Mouse (Mus musculus) ES-CJ7 (cell line): Measurements from ENCODE around the gene Fzd4.

Experiments used
- DNase-seq: peaks from one replicate; pipeline ENCODE4 v3.0.0; 2011; ENCODE audit warnings: low read depth, low spot score

The Fzd4 gene

DNA sequence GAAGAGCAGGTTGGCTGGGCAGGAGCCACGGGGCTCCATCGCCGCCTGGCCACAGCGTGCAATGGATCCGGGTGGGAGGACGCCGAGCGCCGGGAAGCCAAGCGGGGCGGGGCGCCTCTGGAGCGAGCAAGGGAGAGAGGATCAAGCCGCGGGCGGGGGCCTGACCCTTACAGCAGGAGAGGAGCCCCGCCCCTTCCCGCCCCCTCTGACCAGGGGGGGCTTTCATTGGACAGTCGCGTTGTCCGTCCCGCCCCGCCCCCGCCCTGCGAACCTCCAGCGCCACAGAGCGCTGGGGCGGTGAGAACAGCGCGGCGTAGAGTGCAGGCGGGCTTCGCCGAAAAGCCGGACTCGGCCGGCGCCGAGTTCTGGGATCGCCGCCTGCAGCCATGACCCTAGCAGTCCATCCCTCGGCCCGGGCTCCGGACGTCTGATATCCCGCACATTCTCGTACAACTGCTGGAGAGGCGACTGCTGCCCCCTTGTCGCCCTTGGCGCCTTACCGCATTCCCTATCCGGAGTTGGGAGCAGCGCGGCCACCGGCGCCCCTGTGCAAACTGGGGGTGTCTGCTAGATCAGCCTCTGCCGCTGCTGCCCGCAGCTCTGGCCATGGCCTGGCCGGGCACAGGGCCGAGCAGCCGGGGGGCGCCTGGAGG, at the start of gene Fzd4, which contains the start of gene Tmem135:
TSS of gene Fzd4 (plus strand) at position 275 of the 653 bp plus-strand sequence.
TSS of gene Tmem135 (minus strand) at position 142 of the 653 bp plus-strand sequence.
- DNase-seq = peak; percentile 94

DNA sequence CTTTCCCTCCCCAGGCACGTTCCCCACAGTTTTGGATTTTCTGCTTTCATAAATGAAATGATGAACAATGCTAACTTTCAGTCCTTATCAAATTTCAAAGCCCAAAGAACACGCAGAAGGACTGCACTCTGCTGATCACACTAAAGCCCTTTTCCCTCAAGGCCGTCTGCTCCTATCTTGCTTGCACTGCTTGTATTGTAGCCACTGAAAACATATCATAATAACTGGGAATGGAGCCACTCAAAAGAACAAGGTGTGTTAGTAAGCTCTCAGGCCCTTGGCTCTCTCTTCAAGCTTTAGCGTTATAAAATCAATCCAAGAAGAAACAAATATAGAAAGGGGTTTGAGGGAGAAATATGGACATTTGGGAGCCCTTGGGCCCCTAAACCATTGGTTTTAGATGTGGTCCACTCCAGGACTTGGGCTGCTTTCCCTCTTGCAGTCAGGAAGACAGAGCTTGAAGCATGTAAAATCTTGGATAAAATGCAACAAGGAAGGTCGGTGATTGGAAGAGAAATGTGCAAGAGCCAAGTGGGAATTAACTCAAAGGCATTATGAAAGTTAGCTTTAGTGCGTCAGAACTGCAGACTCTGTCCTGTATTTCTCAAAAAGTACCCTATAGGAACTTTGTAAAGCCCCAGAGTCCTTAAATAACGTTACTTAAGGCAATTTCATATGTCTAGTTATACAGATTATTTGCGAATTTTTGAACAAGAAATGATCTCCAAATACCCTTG, 48.5 kb upstream of the Fzd4 start:
- DNase-seq = no peak

DNA sequence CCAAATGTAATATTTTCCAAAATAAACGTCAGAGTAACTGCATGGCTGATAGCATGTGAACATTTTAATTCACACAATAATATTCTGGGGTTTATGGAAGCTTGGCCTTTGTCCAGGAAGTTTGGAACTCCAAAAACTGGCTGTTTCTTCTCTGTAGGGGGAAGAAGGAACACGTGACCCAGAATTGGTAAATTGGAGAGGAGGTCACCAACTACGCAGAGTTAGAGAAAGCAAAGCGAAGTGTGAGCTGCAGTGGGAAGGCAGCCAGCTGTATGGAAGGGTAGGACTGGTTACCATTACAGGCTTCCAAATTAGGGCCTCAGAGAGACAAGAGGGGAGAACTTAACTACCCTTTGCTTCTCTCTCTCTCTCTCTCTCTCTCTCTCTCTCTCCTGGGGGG, 47.8 kb upstream of the Fzd4 start:
- no peak for DNase-seq

DNA sequence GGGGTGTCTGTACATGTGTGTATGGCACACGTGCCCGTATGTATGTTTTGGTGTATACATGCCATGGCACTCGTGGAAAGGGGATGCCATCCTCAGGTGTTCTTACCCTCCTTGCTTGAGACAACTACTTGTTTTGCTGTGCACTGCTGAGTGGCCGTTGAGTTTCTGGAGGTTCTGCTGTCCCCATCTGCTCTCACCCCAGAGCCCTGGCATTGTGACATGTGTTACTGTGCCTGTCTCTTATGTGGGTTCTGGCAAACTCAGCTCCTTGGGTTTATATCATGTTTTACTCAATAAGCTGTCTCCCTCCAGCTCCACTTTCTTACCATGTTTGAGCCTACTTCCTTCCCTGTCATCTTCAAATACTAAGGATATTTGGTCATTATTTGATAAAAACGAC, 40.2 kb upstream of the Fzd4 start:
- no peak for DNase-seq

DNA sequence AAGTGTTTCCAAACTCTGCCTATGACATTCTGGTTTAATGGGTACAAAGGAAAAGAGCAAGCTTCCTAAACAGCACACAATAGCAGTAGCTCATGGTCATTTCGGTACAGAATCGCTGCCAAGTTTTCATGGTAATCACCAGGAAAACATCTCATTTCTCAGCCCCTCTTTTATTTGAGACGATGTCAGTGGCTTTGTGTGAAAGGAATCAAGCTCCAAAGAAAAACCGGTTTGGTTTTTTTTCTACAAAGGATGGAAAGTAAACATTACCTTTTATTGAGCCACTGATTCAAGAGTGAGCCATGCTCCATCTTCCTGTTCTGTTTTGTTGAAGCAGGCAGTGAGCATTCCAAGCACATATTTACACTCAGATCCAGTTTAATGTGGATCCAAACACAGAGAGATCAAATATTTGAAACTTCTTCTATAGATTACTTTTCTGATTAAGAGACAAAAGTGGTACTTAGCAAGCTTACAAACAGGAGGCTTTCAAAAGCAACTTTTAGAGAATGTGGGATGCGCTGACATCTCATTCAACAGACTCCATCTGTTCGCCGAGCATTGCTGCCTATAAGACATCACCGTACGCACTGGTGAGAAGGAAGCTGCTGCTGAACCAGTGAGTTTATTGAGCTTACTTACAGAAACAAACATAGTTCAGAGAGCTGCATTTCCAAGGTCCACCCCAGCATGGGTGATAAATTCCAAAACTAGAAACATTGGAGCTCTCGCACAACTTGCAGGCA, 38.8 kb upstream of the Fzd4 start:
- no peak for DNase-seq

DNA sequence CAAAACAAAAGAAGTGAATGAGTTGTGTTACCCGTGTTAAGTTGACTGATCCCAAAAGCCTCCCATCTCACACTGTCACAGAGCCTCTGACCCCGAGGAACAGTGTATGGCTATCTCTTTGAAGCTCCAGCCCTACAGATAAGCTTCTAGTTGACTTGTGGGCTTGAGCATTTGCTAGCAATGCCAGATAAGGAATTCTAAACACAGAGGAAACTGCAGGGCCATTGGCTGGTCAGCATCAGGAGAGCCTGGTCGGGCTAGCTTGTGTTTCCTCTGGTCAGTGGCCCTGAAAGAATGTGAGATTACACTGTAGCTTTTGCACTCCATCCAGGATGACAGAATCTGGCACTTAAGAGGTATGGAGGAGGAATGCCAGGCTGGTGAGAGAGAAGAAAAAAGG, 36.5 kb upstream of the Fzd4 start:
- DNase-seq = no peak

DNA sequence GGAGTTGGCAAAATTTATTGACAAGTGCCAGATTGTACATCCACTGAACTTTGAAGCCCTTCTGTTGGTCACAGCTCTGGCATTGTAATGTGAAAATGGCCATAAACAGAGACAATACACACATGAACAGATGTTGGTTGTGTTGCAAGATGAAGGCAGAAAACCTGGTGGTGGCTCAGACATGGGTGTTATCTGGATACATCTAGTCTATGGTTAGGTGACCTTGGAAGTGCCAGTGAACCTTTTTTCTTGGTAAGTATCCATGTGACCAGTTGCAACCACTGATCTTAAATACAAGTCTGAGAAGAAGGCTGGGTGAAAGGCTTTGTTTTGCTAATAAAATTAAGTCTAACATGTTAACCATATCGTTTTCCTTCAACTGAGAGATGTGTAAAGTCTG, 34.1 kb upstream of the Fzd4 start:
- DNase-seq = no peak

DNA sequence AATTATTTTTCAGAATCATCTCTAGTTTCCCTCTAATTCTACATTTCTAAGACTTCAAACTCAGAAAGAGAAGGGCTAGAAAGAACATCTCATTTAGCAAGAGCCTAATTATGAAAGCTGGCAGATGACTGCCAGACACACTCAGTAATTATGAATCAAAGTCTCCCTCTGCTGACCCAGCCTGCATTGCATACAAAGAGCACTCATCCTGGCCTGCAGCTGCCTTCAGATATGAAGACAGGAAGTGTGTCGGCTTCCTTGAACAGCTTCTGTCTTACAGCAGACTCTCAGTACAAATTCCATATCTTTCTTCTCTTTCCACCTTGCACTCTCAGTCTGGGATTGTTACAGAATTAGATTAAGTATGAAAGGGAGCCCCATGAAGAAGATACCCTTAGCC, 33.2 kb upstream of the Fzd4 start:
- DNase-seq = no peak

DNA sequence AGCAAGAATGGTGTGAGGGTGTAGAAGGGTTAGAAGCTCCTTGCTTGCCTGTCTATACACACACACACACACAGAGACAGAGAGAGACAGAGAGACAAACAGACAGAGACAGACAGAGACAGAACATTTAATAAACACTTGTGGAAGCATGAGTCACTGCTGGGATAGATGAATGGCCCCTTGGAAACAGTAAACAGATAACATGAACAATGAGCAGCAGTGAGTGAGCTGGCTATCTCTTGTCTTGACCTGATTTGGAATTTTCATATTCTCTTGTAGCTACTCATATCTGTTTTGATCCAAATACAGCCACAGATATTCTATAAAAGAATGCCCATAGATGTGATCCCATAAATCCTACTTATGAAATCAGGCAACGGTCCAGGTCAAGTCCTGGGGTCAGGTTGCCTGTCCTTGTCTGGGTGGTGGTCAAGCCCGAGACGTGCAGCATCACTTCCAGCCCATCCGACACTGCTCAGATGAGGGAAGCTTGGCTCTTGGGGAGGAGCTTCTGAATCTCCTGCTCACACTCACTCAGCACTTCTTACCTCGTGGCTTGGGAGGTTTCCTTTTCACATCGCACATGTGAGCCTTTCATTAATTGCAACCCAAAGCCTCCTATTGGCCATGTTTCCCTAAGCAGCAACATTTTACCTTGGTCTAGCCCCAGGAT, 32.4 kb upstream of the Fzd4 start:
- no peak for DNase-seq

DNA sequence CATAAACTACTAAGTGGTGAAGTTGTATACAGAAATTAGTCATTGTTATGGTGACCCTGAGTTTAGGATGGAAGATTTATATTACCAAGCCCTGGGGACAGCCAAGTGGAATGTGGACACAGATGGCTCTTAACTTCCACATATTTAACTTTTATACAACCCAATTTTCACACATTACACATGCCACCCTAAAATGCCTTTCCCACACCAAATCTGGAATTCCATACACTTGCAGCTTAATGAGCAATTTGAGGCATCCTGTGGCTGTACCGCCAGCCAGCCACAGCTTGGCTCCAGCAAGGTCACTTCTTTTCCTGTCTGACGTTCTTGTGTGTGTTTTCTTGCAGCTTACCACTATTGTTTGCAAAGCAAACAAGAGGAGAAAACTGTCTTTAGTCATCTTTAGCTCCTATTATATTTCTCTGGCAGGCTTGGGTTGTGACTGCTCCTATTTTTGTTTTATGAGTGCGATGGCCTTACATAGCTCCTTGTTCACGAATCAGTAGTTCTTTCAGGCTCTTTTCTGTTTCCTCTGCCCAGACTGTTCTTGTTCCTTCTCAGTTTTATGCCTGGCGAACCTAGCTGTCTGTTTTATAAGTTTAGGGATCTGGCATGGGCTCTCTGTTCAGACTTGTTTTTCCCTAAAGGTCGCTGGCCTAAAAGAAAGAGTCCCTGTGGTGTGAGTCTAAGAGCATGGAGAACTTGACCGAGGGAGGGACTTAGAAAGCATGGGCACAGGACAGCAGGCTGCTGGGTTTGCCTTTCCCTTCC, 23.0 kb upstream of the Fzd4 start:
- DNase-seq = no peak

DNA sequence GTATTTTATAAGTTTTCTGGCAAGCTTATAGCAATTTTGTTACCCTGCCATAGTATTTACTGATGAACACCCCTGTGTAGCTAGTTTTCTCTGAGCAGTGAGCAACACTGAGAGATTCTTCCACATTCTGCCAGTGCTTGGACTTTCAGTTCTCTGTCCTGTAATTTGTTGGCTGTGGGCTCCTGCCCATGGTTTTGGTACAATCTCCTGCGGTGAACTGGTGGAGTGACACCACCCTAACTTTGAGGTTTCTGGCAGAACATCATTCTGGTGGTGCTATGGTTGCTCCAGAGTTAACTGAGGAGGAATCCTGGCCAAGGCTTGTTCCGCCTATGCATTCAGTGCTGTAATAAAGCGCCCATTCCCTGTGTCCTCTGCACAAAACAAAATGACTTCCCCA, 21.3 kb upstream of the Fzd4 start:
- DNase-seq = no peak

DNA sequence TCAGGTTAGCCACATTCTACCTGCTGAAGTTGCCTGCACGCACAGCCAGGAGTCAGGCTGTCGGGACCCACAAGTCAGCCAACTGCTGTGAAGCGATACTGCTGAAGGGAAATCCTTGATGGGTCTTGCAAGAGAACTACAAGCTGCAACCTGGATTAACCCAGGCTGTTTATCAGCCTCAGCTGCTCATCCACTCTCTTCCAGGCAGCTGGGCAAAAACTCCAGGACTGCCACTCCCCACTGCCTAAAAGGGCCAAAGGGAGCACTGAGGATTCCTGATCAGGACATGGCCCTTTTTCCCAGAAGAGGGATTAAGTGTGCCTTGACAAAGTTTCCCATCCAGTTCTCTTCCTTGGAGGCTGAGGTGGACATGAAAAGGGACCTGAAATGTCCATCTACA, 15.2 kb upstream of the Fzd4 start:
- no peak for DNase-seq

DNA sequence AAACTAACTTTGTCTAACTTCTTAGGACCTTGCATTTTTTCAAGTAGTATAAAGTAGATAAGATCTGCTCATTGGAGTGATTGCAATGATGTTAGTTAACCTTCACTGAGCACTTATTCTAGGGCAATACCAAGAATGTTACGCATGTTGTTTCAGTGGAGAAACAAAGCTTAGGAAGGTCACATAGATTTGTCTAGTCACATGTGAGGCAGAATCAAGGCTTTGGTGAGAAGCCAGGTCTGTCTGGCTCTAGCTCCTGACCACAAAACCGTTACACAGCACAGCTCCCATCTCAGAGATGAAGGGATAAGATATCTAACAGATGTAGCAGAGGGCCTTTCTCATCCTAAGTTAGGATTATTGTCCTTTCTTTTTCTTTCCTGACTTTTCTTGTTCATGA, 13.5 kb upstream of the Fzd4 start:
- no peak for DNase-seq

DNA sequence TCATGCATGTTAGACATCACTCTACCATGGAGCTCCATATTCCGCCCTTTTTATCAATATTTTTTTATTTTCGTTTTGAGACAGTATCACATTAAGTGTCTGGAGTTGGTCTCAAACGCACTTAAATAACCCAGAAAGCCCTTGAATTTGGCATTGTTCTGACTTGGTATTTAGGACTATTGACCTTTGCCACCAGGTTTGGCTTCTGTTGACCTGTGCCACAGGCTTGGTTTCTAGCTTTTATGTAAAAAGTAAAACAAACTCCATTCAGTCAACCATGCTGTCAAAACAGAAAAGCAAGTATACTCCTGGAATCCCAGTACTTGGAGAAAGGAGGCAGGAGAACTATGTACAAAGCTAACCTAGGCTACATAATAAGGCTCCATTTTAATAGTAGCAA, 12.9 kb upstream of the Fzd4 start:
- no peak for DNase-seq

DNA sequence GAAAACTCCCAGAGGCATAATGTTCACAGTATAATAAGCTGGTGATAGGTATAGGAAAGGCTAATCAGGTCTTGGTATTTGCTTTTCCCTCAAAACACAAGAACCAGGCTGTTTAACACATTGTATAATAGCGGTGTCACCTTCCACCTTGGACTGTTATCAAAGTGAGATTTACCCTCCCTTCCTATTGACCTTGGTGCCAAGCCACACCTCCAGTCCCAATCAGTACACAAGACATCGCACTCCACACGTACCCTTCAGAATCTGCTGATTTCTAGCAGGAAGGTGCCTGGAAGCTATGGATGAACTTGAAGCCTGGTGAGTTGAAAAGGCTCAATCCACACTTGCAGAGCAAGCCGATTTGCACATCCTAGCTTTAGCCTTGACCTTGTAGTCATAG, 12.3 kb upstream of the Fzd4 start:
- DNase-seq = peak; percentile 9

DNA sequence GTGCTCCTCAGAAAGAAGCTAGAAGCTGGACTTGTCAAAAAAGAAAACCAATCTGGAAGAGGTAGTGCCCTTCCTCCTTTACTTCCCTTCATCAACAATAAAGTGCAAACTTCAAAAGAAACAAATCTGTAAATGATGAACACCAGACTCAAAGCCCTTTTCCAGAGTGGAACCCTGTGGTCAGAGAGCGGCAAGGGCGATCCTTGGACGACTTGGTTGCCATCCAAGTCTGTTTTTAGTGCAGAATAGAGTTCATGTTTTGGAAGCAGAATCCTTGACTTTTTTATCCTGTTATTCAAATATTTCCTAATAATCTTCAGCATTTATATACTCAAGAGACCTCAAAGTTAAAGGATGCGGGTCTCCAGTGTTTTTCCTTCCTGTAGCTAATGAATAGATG, 11.8 kb upstream of the Fzd4 start:
- no peak for DNase-seq

DNA sequence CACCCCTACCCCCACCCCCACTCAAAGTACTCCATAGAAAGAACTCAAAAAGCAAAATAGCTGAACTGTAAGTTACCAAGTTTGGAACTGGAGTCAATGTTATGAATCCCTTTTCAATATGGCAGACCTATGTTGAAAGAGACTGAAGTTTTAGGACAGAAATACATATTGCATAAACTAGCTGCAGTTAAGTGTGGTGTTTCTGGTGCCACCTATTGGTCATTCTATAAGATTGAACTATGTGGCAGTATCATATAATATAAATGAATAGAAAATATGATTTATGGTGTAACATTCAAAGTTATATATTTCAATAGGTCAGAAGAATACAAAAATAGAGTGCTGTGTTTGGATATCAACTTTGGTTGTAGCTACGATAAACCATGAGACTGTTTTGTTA, 11.3 kb upstream of the Fzd4 start:
- DNase-seq = no peak

DNA sequence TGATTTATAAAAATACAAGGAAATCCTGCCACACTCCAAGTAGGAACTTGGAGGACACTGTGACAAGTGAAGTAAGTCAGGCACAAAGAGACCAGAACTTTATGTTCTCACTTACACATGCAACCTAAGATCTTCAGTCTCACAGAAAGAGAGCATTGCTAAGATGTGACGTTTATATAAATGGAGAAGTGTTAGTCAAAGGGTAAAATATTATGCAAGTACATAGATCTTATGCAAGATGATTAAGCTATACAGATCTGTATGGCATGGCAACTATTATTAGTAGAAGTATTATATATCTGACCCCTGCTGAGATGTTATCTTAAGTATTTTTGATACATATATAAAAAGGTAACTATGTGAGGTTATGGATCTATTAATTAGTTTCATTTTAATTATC, 8.8 kb upstream of the Fzd4 start:
- no peak for DNase-seq

DNA sequence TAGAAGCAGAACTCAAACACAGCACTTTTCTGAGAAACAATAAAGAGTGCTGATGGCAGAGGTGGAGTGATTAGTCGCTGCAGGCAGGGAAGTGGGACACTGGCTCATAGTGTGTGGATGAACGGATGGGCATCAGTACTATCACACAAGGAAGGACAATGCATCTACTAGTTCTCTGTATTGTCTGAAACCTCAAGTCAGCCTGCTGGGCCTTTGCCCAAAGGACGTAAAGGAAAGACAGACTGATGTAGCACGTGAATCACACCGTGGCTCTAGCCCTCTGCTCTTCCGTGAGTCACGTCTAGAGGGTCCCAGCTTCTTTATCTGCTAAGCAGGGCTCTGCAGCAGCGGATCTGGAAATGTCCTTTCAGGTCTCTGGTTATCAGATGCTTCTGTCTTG, 7.8 kb upstream of the Fzd4 start:
- no peak for DNase-seq

DNA sequence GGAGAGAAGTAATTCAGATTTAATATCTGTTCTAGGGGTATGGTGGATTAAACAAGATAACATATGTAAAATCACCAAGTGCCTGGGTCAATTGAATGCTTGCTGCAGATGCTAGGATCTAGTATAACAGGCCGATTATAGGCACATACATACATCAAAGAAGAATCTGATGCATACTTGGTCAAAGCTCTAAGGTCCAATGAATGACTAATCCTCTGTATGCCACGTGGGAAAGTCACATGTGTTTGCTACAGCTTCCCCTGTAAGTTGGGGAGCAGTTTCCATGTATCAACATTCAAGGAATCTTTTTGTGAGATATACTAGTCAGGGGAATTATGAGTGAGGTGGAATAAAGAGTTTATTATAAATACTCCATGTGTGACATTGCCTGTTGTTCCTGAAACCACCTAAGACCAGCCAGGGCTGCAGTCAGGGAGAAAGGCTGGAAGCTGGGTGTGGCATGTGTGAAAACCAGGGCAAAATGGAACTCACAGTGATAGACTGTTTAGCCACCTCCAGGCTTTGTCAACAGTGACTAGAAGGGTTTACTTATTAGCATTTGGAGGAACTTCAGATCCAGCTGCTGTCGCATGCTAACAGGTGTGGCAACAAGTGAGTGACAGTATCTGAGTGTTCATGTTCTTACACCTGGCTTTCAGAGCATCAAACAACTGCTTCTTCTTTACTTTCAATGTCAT, 6.2 kb upstream of the Fzd4 start:
- no peak for DNase-seq

DNA sequence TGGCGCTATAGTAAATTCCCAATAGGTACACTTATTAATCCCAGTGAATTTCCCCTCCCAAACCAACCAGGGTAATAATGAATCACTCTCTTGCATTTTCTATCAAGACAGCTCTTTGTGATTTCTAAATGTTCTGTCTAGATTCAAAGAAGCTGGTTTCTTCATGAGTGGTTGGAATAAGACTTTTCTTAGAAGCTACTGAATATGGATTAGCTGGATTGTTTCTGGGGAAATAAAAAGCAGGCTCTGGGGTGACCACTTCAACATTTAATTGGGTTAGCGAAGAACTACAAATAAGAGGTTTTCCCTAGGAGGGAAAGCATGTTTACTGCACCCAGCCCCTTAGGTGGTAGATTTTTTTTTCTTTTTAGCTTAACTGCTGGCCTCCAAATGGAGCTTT, 3.4 kb upstream of the Fzd4 start:
- DNase-seq = no peak
